In the genomic region with DNA sequence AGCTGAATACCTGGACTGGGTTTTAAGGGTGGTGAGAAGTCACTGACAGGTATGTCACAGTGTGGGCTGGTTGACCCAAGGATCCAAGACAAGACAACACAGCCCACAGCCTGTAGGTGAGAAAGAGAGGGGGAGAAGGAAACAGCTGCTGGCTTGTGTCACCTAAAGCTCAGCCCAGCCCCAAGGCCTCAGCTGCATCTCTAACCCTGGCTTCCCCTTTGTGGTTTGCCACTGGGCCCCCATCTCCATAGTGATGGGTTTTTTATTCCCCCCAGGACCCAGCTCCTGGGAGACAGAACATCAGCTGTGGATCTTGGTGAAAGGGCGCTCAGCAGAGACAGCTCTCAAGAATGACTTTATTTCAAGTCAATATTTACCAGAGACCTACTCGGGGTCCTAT, we compare ENCODE assay signal across 23 mouse cellular contexts. TPM values are rescaled to one million over a fixed set of nuclear protein-coding genes. Genes with fewer than 3 reads are reported as not detected.
DNase-seq lines count a peak whose midpoint lies in the region; ATAC-seq and TF ChIP-seq lines count a peak whose summit lies in the region.
"Had no signal": no experiment of that assay in that cellular context is flagged by ENCODE, and none has a peak within 500 bp of the region (broad histone marks: within the 10 kb centered on the region; RNA-seq: fewer than 3 reads in every experiment).

No protein-coding gene starts in this region.

- H3K4me1 ChIP-seq in heart, embryonic 10.5 days = peaks cover 38% of the 10 kb centered on the region
- peaks cover 9% of the 10 kb centered on the region for H3K4me1 ChIP-seq in liver, postnatal 0 days (ENCODE audit: insufficient read depth)

- H3K27ac ChIP-seq in heart, embryonic 10.5 days = 0 out of 2 replicates have a peak overlapping the region, but pooled peaks have one; percentile 13
- H3K27ac ChIP-seq in liver, postnatal 0 days (ENCODE audit: low read depth) = no peak overlapping the region
- H3K27ac ChIP-seq: embryonic facial prominence, embryonic 13.5 days; forebrain, embryonic 12.5 days; heart, embryonic 13.5 days; hindbrain, embryonic 12.5 days had no signal

- DNase-seq in heart, embryonic 10.5 days (ENCODE audit: low spot score) = no peak
- no peak for DNase-seq in heart, postnatal 14 days
- DNase-seq in thymus, postnatal 25 days = peak; percentile 48
- no peak for DNase-seq in frontal cortex, postnatal 10 days (ENCODE audit: low spot score in 2 of 2)
- no peak for DNase-seq in liver, postnatal 0 days
- no peak for DNase-seq in adrenal gland, postnatal 36 days
- DNase-seq: adrenal gland, adult 8-10 months; B cell, adult 2 months; cerebellum, adult 11 months; cerebellum, adult 9-10 months; cerebellum, postnatal 25 days; gastrocnemius, postnatal 14 days; heart, postnatal 10 days had no signal

- no peak for TF ChIP-seq EP300 in liver, postnatal 0 days (IDR thresholded peaks at IDR 0.05; ENCODE audit: low read depth)

- H3K36me3 ChIP-seq in heart, embryonic 10.5 days = no peaks in the 10 kb centered on the region
- no peaks in the 10 kb centered on the region for H3K36me3 ChIP-seq in liver, postnatal 0 days (replicated peaks; ENCODE audit: insufficient read depth, low read length)
- H3K36me3 ChIP-seq: embryonic facial prominence, embryonic 13.5 days; forebrain, embryonic 12.5 days; G1E; heart, embryonic 13.5 days; hindbrain, embryonic 12.5 days had no signal

- intact Hi-C loops in heart, postnatal 14 days (cut with DNase I) = no loop called here

- TF ChIP-seq CTCF in liver, postnatal 0 days (IDR thresholded peaks at IDR 0.05; ENCODE audit: low read depth) = no peak

- no peak overlapping the region for H3K9ac ChIP-seq in liver, postnatal 0 days (replicated peaks)
- H3K9ac ChIP-seq: embryonic facial prominence, embryonic 13.5 days; forebrain, embryonic 12.5 days; heart, embryonic 13.5 days; hindbrain, embryonic 12.5 days had no signal

- 84% methylated on average over 2 of the region's 2 CpGs for WGBS in heart, embryonic 10.5 days
- 57% methylated on average over 2 of the region's 2 CpGs for WGBS in liver, postnatal 0 days (ENCODE audit: insufficient replicate concordance)

- H3K4me2 ChIP-seq in liver, postnatal 0 days (ENCODE audit: low read depth, low read length) = no peak overlapping the region
- H3K4me2 ChIP-seq: embryonic facial prominence, embryonic 13.5 days; forebrain, embryonic 12.5 days; heart, embryonic 13.5 days; hindbrain, embryonic 12.5 days had no signal

- H3K4me3 ChIP-seq in heart, embryonic 10.5 days = no peak overlapping the region
- H3K4me3 ChIP-seq in liver, postnatal 0 days (ENCODE audit: low read depth, low read length) = no peak overlapping the region
- H3K4me3 ChIP-seq: embryonic facial prominence, embryonic 13.5 days; forebrain, embryonic 12.5 days; heart, embryonic 13.5 days; hindbrain, embryonic 12.5 days had no signal

- H3K27me3 ChIP-seq in heart, embryonic 10.5 days (ENCODE audit: insufficient read depth, poor library complexity, severe bottlenecking) = no peaks in the 10 kb centered on the region
- H3K27me3 ChIP-seq in liver, postnatal 0 days (ENCODE audit: insufficient read depth, low read length) = no peaks in the 10 kb centered on the region
- H3K27me3 ChIP-seq: embryonic facial prominence, embryonic 13.5 days; forebrain, embryonic 12.5 days; heart, embryonic 13.5 days; hindbrain, embryonic 12.5 days had no signal

- H3K9me3 ChIP-seq in heart, embryonic 10.5 days = no peaks in the 10 kb centered on the region
- no peaks in the 10 kb centered on the region for H3K9me3 ChIP-seq in liver, postnatal 0 days (ENCODE audit: low read length)
- H3K9me3 ChIP-seq: embryonic facial prominence, embryonic 13.5 days; forebrain, embryonic 12.5 days; heart, embryonic 13.5 days; hindbrain, embryonic 12.5 days had no signal

- ATAC-seq in common myeloid progenitor, adult 5-6 weeks (replicated peaks; ENCODE audit: low read depth, poor library complexity, severe bottlenecking) = peak; percentile 58
- 0 out of 2 replicates have a peak, but pooled peaks have one; percentile 20 for ATAC-seq in megakaryocyte progenitor cell, adult 5-6 weeks (replicated peaks; ENCODE audit: poor library complexity)
- ATAC-seq in liver, postnatal 0 days = no peak
- ATAC-seq: CD4-positive, CD25-positive, alpha-beta regulatory T cell, adult 4 months; forebrain, embryonic 16.5 days; hindbrain, embryonic 16.5 days had no signal

RNA-seq across cellular contexts. Expression of a gene that starts 57.2 kb away (rescaled TPM):
- polyA plus RNA-seq in heart, embryonic 10.5 days (2016; fragmentation: Nextera tagmentation; extraction: Ambion mirVana) = 3.9 and 5.7 TPM in 2 replicates
- total RNA-seq in heart, postnatal 14 days (2021) = 10 to 100 TPM; 15.5 to 17.8 TPM
- not detected in 2 replicates for total RNA-seq in common myeloid progenitor, adult 5-6 weeks (2017)
- total RNA-seq in megakaryocyte progenitor cell, adult 5-6 weeks (2015) = not detected in 2 replicates
- not detected in 2 replicates for total RNA-seq in megakaryocyte progenitor cell, adult 5-6 weeks (2017)
- 1.3 and 1.5 TPM in 2 replicates for polyA plus RNA-seq in liver, postnatal 0 days (2015; fragmentation: Nextera tagmentation; extraction: Ambion mirVana)
- 10 to 100 TPM; 39.5 to 51.4 TPM for total RNA-seq in adrenal gland, postnatal 36 days (2021)
- polyA plus RNA-seq: G1E had no signal

Comparison
In these comparisons a context has a peak if more than half of its experiments do, and no peak if none do; other contexts are left out.
1. RNA of a gene that starts 57.2 kb away (total RNA-seq): 39.5 to 51.4 TPM in adrenal gland, postnatal 36 days and 15.5 to 17.8 TPM in heart, postnatal 14 days; not detected in common myeloid progenitor, adult 5-6 weeks and not detected in megakaryocyte progenitor cell, adult 5-6 weeks; every median in the first group is over 10 times any median in the second.